Mouse (Mus musculus) C2C12 (cell line): ENCODE measurements around the gene Atp13a1.

Experiments used
- CTCF ChIP-seq: IDR thresholded peaks from one replicate; pipeline ENCODE4 v1.5.1; 2011; ENCODE audit not compliant: control insufficient read depth, insufficient read depth, insufficient read length
- MYOD1 ChIP-seq: IDR thresholded peaks from one replicate; pipeline ENCODE4 v1.6.1; 2011; ENCODE audit warnings: low read depth; ENCODE audit not compliant: control insufficient read depth, insufficient read length

DNA sequence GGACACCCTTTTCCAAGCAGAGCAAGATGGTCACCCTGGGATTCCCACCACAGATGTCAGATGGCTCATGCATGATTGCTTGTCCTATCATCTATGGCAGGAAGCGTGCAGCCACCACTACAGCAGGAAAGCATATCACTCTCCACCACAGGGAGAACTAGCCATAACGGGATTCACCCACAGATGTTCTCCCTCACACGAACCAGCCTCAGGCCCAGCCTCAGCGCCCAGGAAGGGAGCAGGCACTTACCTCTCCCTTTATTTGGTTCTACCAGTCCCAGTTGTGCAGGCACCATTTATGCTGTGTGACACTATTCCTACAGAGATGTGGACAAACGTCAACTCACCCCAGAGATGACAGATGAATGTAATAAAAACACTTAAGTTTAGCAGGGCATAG lies 1.9 kb upstream of the Atp13a1 start:
- TF ChIP-seq CTCF (no peak), MYOD1 (no peak)
